12 mouse cellular contexts compared by ENCODE assay signal in genomic region chr2:156688604-156689003, GRCm38 (mm10).
A peak's percentile ranks its signal among the peaks of the same experiment; 100 is the strongest.
DNase-seq lines count a peak whose midpoint lies in the region; ATAC-seq lines count a peak whose summit lies in the region.
"Had no signal": no experiment of that assay in that cellular context is flagged by ENCODE, and none has a peak within 500 bp of the region (broad histone marks: within the 10 kb centered on the region; RNA-seq: fewer than 3 reads in every experiment).

No protein-coding gene starts in this region.

- H3K27me3 ChIP-seq in hindbrain, embryonic 11.5 days (ENCODE audit: control insufficient read depth, insufficient read depth, low read length): no peaks in the 10 kb centered on the region
- H3K27me3 ChIP-seq in hindbrain, embryonic 10.5 days (ENCODE audit: insufficient read depth, poor library complexity, severe bottlenecking): peaks cover 27% of the 10 kb centered on the region
- H3K27me3 ChIP-seq in hindbrain, embryonic 13.5 days: peaks cover 18% of the 10 kb centered on the region; the same call in 1 of the 2 replicates
- H3K27me3 ChIP-seq in neural tube, embryonic 14.5 days (ENCODE audit: control insufficient read depth, insufficient read depth, low read length): peaks cover 3% of the 10 kb centered on the region; the same call in 1 of the 2 replicates

- H3K4me2 ChIP-seq in hindbrain, embryonic 11.5 days (replicated peaks; ENCODE audit: low read depth, low read length): no peak overlapping the region
- H3K4me2 ChIP-seq in hindbrain, embryonic 13.5 days: peak overlapping the region; percentile 17
- 0 out of 2 replicates have a peak overlapping the region, but pooled peaks have one; percentile 6 for H3K4me2 ChIP-seq in neural tube, embryonic 14.5 days (ENCODE audit: low read depth, low read length)
- H3K4me2 ChIP-seq: limb, embryonic 15.5 days had no signal

- no peaks in the 10 kb centered on the region for H3K4me1 ChIP-seq in hindbrain, embryonic 11.5 days (replicated peaks; ENCODE audit: control insufficient read depth, insufficient read depth, low read length)
- peaks cover 35% of the 10 kb centered on the region for H3K4me1 ChIP-seq in hindbrain, embryonic 10.5 days (replicated peaks)
- H3K4me1 ChIP-seq in hindbrain, embryonic 13.5 days (replicated peaks): peaks cover 31% of the 10 kb centered on the region
- 0 out of 2 replicates have a peak, but pooled peaks cover 11% of the 10 kb centered on the region for H3K4me1 ChIP-seq in neural tube, embryonic 14.5 days (ENCODE audit: control insufficient read depth, insufficient read depth, low read length)

- H3K27ac ChIP-seq in hindbrain, embryonic 11.5 days (ENCODE audit: low read depth, low read length): no peak overlapping the region
- no peak overlapping the region for H3K27ac ChIP-seq in hindbrain, embryonic 10.5 days
- H3K27ac ChIP-seq in hindbrain, embryonic 13.5 days: no peak overlapping the region
- no peak overlapping the region for H3K27ac ChIP-seq in neural tube, embryonic 14.5 days (ENCODE audit: low read depth, low read length)
- H3K27ac ChIP-seq: layer of hippocampus, adult 2 months; limb, embryonic 15.5 days; macrophage had no signal

- H3K9ac ChIP-seq in hindbrain, embryonic 11.5 days (ENCODE audit: low read depth, low read length): no peak overlapping the region
- H3K9ac ChIP-seq in hindbrain, embryonic 13.5 days: 0 out of 2 replicates have a peak overlapping the region, but pooled peaks have one; percentile 1
- no peak overlapping the region for H3K9ac ChIP-seq in neural tube, embryonic 14.5 days (replicated peaks; ENCODE audit: low read depth, low read length)
- H3K9ac ChIP-seq: limb, embryonic 15.5 days had no signal

- H3K36me3 ChIP-seq in hindbrain, embryonic 11.5 days (ENCODE audit: control insufficient read depth, insufficient read depth, low read length): no peaks in the 10 kb centered on the region
- H3K36me3 ChIP-seq in hindbrain, embryonic 10.5 days: no peaks in the 10 kb centered on the region
- H3K36me3 ChIP-seq in hindbrain, embryonic 13.5 days: no peaks in the 10 kb centered on the region
- H3K36me3 ChIP-seq in neural tube, embryonic 14.5 days (ENCODE audit: control insufficient read depth, insufficient read depth, low read length): no peaks in the 10 kb centered on the region
- H3K36me3 ChIP-seq: limb, embryonic 15.5 days had no signal

- no peaks in the 10 kb centered on the region for H3K9me3 ChIP-seq in hindbrain, embryonic 11.5 days (ENCODE audit: control insufficient read depth, low read length)
- no peaks in the 10 kb centered on the region for H3K9me3 ChIP-seq in hindbrain, embryonic 10.5 days
- H3K9me3 ChIP-seq in hindbrain, embryonic 13.5 days: no peaks in the 10 kb centered on the region
- H3K9me3 ChIP-seq in neural tube, embryonic 14.5 days (ENCODE audit: control insufficient read depth, low read length): no peaks in the 10 kb centered on the region
- H3K9me3 ChIP-seq: limb, embryonic 15.5 days had no signal

- DNase-seq in hindbrain, embryonic 11.5 days (ENCODE audit: low spot score): peak; percentile 59
- no peak for DNase-seq in hindbrain, embryonic 10.5 days (ENCODE audit: low spot score)
- DNase-seq in cerebellum, adult 9-11 months: peak; percentile 63
- no peak for DNase-seq in ovary, postnatal 10 days (ENCODE audit: low spot score)
- no peak for DNase-seq in adrenal gland, postnatal 4 days (ENCODE audit: low spot score in 2 of 2)
- DNase-seq in lung, postnatal 4 days: no peak
- DNase-seq: gastrocnemius, postnatal 10 days had no signal

- no peak for ATAC-seq in hindbrain, embryonic 11.5 days (ENCODE audit: low FRiP score)
- no peak for ATAC-seq in hindbrain, embryonic 13.5 days (ENCODE audit: low FRiP score)
- ATAC-seq in neural tube, embryonic 14.5 days (ENCODE audit: low read depth): peak; percentile 28; the same call in 1 of the 2 replicates

- H3K4me3 ChIP-seq in hindbrain, embryonic 11.5 days (ENCODE audit: low read depth, low read length): no peak overlapping the region
- H3K4me3 ChIP-seq in hindbrain, embryonic 10.5 days: no peak overlapping the region
- H3K4me3 ChIP-seq in hindbrain, embryonic 13.5 days: no peak overlapping the region
- H3K4me3 ChIP-seq in neural tube, embryonic 14.5 days (ENCODE audit: low read depth, low read length): no peak overlapping the region
- H3K4me3 ChIP-seq: layer of hippocampus, adult 2 months; limb, embryonic 15.5 days had no signal

- WGBS in hindbrain, embryonic 11.5 days: 6% methylated on average over 14 of the region's 14 CpGs
- 4% methylated on average over 14 of the region's 14 CpGs for WGBS in hindbrain, embryonic 10.5 days
- 4% methylated on average over 14 of the region's 14 CpGs for WGBS in hindbrain, embryonic 13.5 days
- WGBS in neural tube, embryonic 14.5 days: 3% methylated on average over 14 of the region's 14 CpGs

Comparison
In these comparisons a context has a peak if more than half of its experiments do, and no peak if none do; other contexts are left out.
1. DNase-seq: peak in hindbrain, embryonic 11.5 days (single experiment) and cerebellum, adult 9-11 months (single experiment); none in hindbrain, embryonic 10.5 days (single experiment), ovary, postnatal 10 days (single experiment), adrenal gland, postnatal 4 days (0 of 2) and lung, postnatal 4 days (0 of 2).